Mouse (Mus musculus) thymus, adult 2 months (tissue): Measurements from ENCODE around the gene Chd3.

Experiments used
- CTCF ChIP-seq: fragments of 200-500 bp; IDR thresholded peaks from 2 replicates; pipeline ENCODE4 v1.5.1; 2012; ENCODE audit warnings: mild to moderate bottlenecking, control low read depth, low read length, moderate library complexity, borderline replicate concordance; ENCODE audit not compliant: control insufficient read depth, poor library complexity, insufficient read depth; ENCODE audit errors: extremely low read depth
- POLR2A ChIP-seq: fragments of 200-500 bp; IDR thresholded peaks from 2 replicates; pipeline ENCODE4 v1.6.1; 2012; ENCODE audit warnings: mild to moderate bottlenecking, low read length, control low read depth, moderate library complexity; ENCODE audit not compliant: control insufficient read depth, poor library complexity, insufficient read depth; ENCODE audit errors: extremely low read depth

- no peak for TF ChIP-seq CTCF
- no peak for TF ChIP-seq POLR2A
These were observed 11.5 kb downstream of the Chd3 start for GRCm38 (mm10) chr11:69357690-69358089.
